Mouse (Mus musculus) spleen, postnatal 14 days (tissue): ENCODE measurements around the gene Gm20931.
"Not testable (repeated sequence)": the region's sequence is repeated elsewhere in the genome, so short reads cannot be mapped to it uniquely, and the experiment has no call there.

ENCODE experiments used
- DNase-seq, 2 experiments: peaks; one replicate each; pipeline ENCODE4 v3.0.0; 2021 to 2022; ENCODE audit warnings: low spot score in 2 of 2

Gene Gm20931

DNA sequence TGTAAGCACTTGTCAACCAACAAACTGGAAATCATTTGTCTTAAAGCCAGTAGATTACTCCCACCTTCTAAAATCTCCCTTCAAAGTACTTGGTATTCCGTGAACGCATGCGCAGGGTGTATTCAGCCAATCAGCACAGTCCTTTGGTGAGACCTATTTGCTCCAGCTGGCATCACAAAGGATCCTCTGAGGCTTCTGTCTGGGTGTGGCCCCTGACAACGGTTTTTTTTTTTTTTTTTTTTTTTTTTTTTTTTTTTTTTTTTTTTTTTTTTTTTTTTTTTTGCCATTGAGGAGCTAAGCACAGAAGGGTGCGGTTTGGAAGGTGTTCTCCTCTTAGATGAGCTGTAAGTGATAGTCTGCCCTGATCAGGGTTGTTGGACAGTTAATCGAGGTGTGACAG, at the start of gene Gm20931:
Gm20931 (plus strand) TSS at position 301 of the 400 bp plus-strand sequence.
- DNase-seq, result not testable (repeated sequence)
